Mouse (Mus musculus): ENCODE measurements around the gene Bicd2.

DNA sequence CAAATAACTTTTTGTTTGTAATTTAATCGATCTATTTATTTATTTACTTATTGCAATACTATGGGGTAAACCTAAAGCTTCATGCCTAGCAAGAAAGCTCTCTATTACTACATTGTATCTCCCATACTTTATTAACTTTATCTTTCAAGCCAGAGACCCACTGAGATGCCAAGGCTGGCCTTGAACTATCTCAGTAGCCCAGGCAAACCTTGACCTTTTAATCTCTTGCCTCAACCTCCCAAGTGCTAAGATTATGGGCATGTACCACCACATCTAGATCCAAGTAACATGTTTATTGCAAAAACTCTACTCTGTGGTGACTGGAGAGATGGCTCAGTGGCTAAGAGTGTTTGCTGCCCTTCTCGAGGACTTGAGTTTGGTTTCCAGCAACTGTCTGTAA, 8.1 kb upstream of the Bicd2 start:
- TF ChIP-seq CTCF (IDR thresholded peaks at IDR 0.05; ENCODE audit: borderline replicate concordance, control insufficient read depth, extremely low read depth, insufficient read depth, low read length, poor library complexity) (no peak), POLR2A (IDR thresholded peaks at IDR 0.05; ENCODE audit: control insufficient read depth, extremely low read depth, insufficient read depth, low read length, poor library complexity) (no peak)
